Mouse (Mus musculus): ENCODE data around the gene Ccdc83.
A peak's percentile ranks its signal among the peaks of the same experiment; 100 is the strongest.

Ccdc83 gene

DNA sequence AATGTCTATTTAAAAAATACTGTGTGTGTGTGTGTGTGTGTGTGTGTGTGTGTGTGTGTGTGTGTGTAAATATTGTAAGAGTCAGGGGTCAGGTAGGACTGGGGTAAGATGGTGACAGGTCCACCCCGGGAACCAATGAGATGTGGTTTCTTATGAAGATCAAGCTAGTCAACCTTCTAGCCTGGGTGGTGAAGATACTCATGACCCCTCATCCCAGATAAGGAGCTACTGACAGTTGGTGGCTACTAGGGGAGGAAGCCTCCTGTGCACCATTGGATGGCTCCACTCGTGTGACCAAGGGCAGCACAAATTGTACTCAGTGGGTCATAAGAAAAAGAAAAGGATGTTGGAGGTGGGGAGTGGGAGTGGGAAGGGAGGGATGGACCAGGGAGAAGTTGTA, 5.7 kb downstream of the Ccdc83 start:
- no peak for DNase-seq

DNA sequence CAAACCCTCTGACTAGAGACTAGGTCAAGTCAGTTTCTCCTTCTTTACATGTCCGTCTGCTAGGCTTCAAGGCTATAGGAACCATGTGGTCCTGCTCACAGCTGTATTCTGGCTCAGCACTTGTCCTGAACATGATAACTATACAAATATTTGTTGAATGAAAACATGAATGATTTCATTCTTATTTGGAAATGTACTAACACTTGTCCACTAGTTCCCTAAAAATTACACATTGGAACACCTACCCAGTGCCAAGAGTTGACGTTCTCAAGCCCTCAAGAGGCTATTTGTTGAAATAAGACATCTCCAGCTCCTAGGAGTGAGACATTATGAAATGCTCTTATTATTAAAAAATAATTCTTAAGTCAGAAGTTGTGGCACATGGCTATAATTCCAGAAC, 6.9 kb downstream of the Ccdc83 start:
- no peak for DNase-seq

- peak in 1 of 2 experiments; percentile 44 for DNase-seq
These were observed 12.6 kb downstream of the Ccdc83 start for GRCm38 (mm10) chr7:90252946-90253345.

DNA sequence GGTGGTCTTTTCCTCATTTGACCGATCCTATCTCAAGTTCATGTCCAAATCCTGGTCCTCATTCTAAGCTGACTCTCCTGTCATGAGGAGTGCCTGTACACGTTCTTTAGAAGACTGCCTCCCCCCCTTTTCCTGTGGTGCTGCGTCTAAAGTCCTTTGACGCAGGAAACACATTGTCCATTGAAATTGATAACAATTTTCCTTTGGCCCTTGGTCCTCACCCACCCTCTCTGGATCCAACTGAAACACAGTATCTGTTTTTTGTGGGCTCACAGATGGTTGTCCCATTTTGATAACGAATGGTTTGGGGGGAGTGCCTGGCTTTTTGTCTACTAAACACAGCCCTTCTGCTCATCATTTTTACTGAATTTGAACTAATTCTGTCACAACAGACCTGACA, 21.9 kb downstream of the Ccdc83 start:
- DNase-seq, result no peak

GRCm38 (mm10) chr7:90243151-90243550, 22.4 kb downstream of the Ccdc83 start:
- no peak for DNase-seq

GRCm38 (mm10) chr7:90236289-90236905, 29.2 kb downstream of the Ccdc83 start:
- DNase-seq, result no peak

- no peak for DNase-seq
These were observed 31.7 kb downstream of the Ccdc83 start for GRCm38 (mm10) chr7:90233921-90234320.

- no peak for DNase-seq
These were observed 34.1 kb downstream of the Ccdc83 start for GRCm38 (mm10) chr7:90231431-90231830.

DNA sequence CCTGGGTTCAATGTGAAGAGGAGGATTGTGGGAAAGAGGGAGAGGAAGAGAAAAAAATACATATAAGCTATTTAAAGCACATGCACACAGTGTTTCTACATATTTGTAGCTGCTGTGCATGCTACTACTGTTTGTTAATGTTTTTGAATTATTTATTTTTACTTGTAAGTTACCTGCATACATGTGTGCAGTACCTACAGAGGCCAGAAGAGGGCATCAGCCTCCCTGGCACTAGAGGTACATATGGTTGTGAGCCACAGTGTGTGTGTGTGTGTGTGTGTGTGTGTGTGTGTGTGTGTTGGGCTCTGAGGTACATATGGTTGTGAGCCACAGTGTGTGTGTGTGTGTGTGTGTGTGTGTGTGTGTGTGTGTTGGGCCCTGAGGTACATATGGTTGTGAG, 36.7 kb downstream of the Ccdc83 start:
- DNase-seq, result peak in 1 of 2 experiments; percentile 19

GRCm38 (mm10) chr7:90228075-90228474, 37.5 kb downstream of the Ccdc83 start:
- no peak for DNase-seq

GRCm38 (mm10) chr7:90221487-90221886, 44.1 kb downstream of the Ccdc83 start:
- DNase-seq, result no peak

- no peak for DNase-seq
These were observed 47.5 kb downstream of the Ccdc83 start for GRCm38 (mm10) chr7:90218122-90218521.

- DNase-seq, result no peak
These were observed 49.1 kb downstream of the Ccdc83 start for GRCm38 (mm10) chr7:90216511-90216910.

DNA sequence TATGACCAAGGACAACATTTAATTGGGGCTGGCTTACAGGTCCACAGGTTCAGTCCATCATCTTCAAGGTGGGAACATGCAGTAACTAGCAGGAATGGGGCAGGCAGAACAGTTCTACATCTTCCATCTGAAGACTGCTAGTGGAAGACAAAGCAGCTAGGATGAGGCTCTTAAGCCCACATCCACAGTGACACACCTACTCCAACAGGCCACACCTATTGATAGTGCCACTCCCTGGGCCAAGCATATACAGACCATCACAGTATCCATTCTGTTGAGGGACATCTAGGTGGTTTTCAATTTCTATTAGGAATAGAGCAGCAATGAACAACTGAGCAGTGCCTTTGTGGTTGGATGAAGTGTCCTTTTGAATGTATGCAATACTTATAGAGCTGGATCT, 54.6 kb downstream of the Ccdc83 start:
- no peak for DNase-seq

GRCm38 (mm10) chr7:90210116-90210515, 55.5 kb downstream of the Ccdc83 start:
- no peak for DNase-seq

- DNase-seq, result no peak
These were observed 61.7 kb downstream of the Ccdc83 start for GRCm38 (mm10) chr7:90203914-90204313.

DNA sequence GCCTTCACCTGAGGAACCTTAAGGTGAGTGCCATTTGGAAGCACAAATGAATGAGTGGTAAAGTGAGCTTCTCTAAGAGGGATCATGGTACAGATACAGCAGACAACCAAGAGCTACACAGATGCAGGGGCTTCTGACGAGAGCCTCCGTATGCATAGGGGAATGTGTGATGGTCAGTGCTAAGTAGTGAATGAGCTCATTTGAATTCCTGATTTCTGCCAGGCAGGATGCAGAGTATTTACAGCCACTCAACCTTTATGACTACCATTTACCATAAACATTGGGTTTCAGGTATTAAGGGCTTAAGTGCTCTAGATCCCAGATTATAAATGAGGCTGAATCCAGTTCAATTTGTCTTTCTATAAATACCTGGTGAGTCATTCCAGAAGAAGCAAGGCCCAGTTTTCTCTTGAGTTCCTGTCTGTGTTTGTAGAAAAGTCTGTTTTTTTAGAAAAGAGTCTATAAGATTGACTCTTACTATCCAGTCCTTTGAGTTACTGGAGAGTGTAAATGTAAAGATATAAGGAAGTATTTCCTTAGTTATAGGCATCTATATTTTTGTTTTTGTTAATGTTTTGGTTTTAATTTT, 63.6 kb downstream of the Ccdc83 start:
- DNase-seq, result no peak

GRCm38 (mm10) chr7:90200251-90200650, 65.3 kb downstream of the Ccdc83 start:
- DNase-seq, result no peak

DNA sequence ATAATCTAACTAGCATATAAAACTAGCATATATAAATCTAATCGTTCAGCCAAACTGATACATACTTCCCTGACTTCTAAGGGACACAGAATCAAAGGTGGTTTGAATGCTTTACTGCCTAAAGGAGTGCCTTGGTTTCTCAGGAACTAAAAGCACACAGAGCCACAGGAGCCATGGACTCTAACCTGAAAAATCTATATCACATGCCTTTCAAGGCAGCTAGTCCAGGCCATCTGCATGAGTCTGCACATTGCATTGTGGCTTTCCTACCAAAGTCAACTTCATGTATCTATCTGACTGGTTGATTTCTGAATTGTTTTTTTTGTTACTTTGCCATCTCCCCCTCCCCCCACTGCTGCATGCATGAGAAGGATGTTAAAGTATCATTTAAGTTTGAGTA, 84.9 kb downstream of the Ccdc83 start:
- DNase-seq, result no peak

DNA sequence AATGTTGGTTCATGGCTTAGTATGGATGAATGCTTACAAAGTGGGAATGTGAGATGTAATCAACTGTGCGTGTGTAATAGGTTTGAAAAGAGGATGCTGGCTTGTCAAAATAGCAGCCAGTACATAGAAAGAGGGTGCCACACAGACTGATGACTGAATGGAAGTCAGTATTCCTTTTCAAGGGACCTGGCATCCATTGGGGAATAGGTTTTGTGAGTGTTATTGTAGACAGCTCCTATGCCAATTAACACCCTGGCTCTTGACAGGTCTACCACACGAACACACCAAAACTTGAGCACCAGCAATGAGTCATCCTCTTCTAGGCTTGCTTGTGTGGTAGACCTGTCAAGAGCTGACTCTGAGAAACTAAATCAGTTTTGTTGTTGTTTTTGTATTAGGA, 90.0 kb downstream of the Ccdc83 start:
- DNase-seq, result no peak

Measured in kidney, adult 8-10 months (tissue).